Mouse (Mus musculus) effector memory CD4-positive, alpha-beta T cell, adult 7 months (primary cell): ENCODE data around the gene Mum1l1. TPM values are rescaled to one million over a fixed set of nuclear protein-coding genes. Genes with fewer than 3 reads are reported as not detected.

Experiments used
- polyA plus RNA-seq: library from polyadenylated mRNA; unstranded; fragments of 100-300 nt; shearing (Covaris generic); gene quantifications from one replicate; pipeline ENCODE4 v1.2.1, GENCODE M21; 2017

Mum1l1 gene
- not detected for polyA plus RNA-seq

GRCm38 (mm10) chrX:139209829-139210225 is at the start of gene Mum1l1:
Gene Mum1l1, plus strand, starts transcription at chrX:139210042.

DNA sequence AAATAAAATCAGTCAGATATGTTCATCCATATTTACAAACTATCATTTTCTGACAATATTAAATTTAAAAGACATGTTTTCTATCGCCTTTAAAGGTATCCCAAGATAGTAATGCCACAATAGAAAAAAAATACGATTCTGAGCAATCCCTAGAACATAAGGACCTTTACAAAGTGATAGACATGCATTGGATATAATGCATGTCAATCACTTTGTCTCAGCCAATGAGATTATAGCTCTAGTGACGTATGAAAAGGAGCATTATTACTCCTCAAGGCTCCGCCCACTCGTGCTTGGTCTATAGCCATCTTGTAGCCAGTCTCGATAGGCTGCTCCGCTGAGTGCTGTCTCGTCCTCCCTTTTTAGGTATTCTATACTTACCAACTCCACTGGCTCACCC is 30.9 kb upstream of the Mum1l1 start, which contains the start of gene 4933428M09Rik:
TSS of gene 4933428M09Rik (plus strand) at position 301 of the 400 bp plus-strand sequence.

Other genes starting within 250 kb of the Mum1l1 start
- not detected for gene Serpina7, start 124.8 kb upstream of the Mum1l1 start, polyA plus RNA-seq
- not detected for gene 4930513O06Rik, start 123.8 kb upstream of the Mum1l1 start, polyA plus RNA-seq
- not detected for gene 4933428M09Rik, start 30.8 kb upstream of the Mum1l1 start, polyA plus RNA-seq
- not detected for gene Trap1a, start 123.6 kb downstream of the Mum1l1 start, polyA plus RNA-seq